In genomic region chr12:27062511-27063264, GRCm38 (mm10) we compare ENCODE assay signal across 9 mouse cellular contexts.
DNase-seq lines count a peak whose midpoint lies in the region; ATAC-seq and TF ChIP-seq lines count a peak whose summit lies in the region.
"Had no signal": no experiment of that assay in that cellular context is flagged by ENCODE, and none has a peak within 500 bp of the region (broad histone marks: within the 10 kb centered on the region; RNA-seq: fewer than 3 reads in every experiment).

No protein-coding gene starts in this region.

- peaks cover 10% of the 10 kb centered on the region for H3K4me1 ChIP-seq in heart, postnatal 0 days (ENCODE audit: control insufficient read depth, insufficient read depth)
- H3K4me1 ChIP-seq in embryonic facial prominence, embryonic 11.5 days (ENCODE audit: control insufficient read depth, insufficient read depth, low read length) = no peaks in the 10 kb centered on the region; the same call in 1 of the 2 replicates
- H3K4me1 ChIP-seq in intestine, embryonic 15.5 days (replicated peaks) = peaks cover 11% of the 10 kb centered on the region
- H3K4me1 ChIP-seq in neural tube, embryonic 11.5 days (ENCODE audit: control insufficient read depth, insufficient read depth, low read length) = peaks cover 34% of the 10 kb centered on the region

- H3K27ac ChIP-seq in heart, postnatal 0 days (ENCODE audit: low read depth) = no peak overlapping the region
- H3K27ac ChIP-seq in embryonic facial prominence, embryonic 11.5 days (replicated peaks; ENCODE audit: low read depth, low read length) = peak overlapping the region; percentile 66
- H3K27ac ChIP-seq in intestine, embryonic 15.5 days = no peak overlapping the region
- H3K27ac ChIP-seq in neural tube, embryonic 11.5 days (ENCODE audit: low read depth, low read length) = peak overlapping the region; percentile 95
- H3K27ac ChIP-seq: macrophage had no signal

- DNase-seq in heart, postnatal 0 days (ENCODE audit: low spot score) = no peak
- no peak for DNase-seq in heart, adult 11 months
- no peak for DNase-seq in embryonic facial prominence, embryonic 11.5 days (ENCODE audit: low spot score)
- DNase-seq in neural tube, embryonic 11.5 days (ENCODE audit: low spot score) = peak; percentile 50
- no peak for DNase-seq in adrenal gland, adult 2 months
- no peak for DNase-seq in urinary bladder, postnatal 14 days (ENCODE audit: low spot score)
- DNase-seq in spleen, postnatal 14 days (ENCODE audit: low spot score in 2 of 2) = no peak

- 85% methylated on average over 6 of the region's 6 CpGs for WGBS in heart, postnatal 0 days
- 54% methylated on average over 6 of the region's 6 CpGs for WGBS in embryonic facial prominence, embryonic 11.5 days
- 71% methylated on average over 6 of the region's 6 CpGs for WGBS in intestine, embryonic 15.5 days
- WGBS in neural tube, embryonic 11.5 days = 38% methylated on average over 6 of the region's 6 CpGs

- ATAC-seq in heart, postnatal 0 days (ENCODE audit: insufficient read depth, low read depth) = no peak
- no peak for ATAC-seq in embryonic facial prominence, embryonic 11.5 days (replicated peaks; ENCODE audit: insufficient number of reproducible peaks, low FRiP score, low TSS enrichment, low read depth)
- ATAC-seq in intestine, embryonic 15.5 days = no peak
- no peak for ATAC-seq in neural tube, embryonic 11.5 days (ENCODE audit: insufficient read depth, low FRiP score, low TSS enrichment)

- H3K4me3 ChIP-seq in heart, postnatal 0 days (ENCODE audit: low read depth, low read length) = 0 out of 2 replicates have a peak overlapping the region, but pooled peaks have one; percentile 33
- no peak overlapping the region for H3K4me3 ChIP-seq in embryonic facial prominence, embryonic 11.5 days (ENCODE audit: low read depth, low read length)
- no peak overlapping the region for H3K4me3 ChIP-seq in intestine, embryonic 15.5 days (replicated peaks)
- H3K4me3 ChIP-seq in neural tube, embryonic 11.5 days (ENCODE audit: low read depth, low read length) = no peak overlapping the region

- H3K36me3 ChIP-seq in heart, postnatal 0 days (replicated peaks; ENCODE audit: control insufficient read depth, insufficient read depth, low read length) = no peaks in the 10 kb centered on the region
- no peaks in the 10 kb centered on the region for H3K36me3 ChIP-seq in embryonic facial prominence, embryonic 11.5 days (replicated peaks; ENCODE audit: control insufficient read depth, insufficient read depth, low read depth, low read length)
- no peaks in the 10 kb centered on the region for H3K36me3 ChIP-seq in intestine, embryonic 15.5 days
- no peaks in the 10 kb centered on the region for H3K36me3 ChIP-seq in neural tube, embryonic 11.5 days (ENCODE audit: control insufficient read depth, insufficient read depth, low read length)

- peak overlapping the region; percentile 58 for H3K4me2 ChIP-seq in heart, postnatal 0 days (ENCODE audit: low read depth, low read length)
- peak overlapping the region; percentile 51 for H3K4me2 ChIP-seq in embryonic facial prominence, embryonic 11.5 days (ENCODE audit: low read depth, low read length)
- H3K4me2 ChIP-seq in intestine, embryonic 15.5 days (replicated peaks) = peak overlapping the region; percentile 55
- H3K4me2 ChIP-seq in neural tube, embryonic 11.5 days (ENCODE audit: low read depth) = peak overlapping the region; percentile 53

- H3K27me3 ChIP-seq in heart, postnatal 0 days (ENCODE audit: control insufficient read depth, insufficient read depth, low read length) = no peaks in the 10 kb centered on the region
- no peaks in the 10 kb centered on the region for H3K27me3 ChIP-seq in embryonic facial prominence, embryonic 11.5 days (ENCODE audit: control insufficient read depth, insufficient read depth, low read length)
- no peaks in the 10 kb centered on the region for H3K27me3 ChIP-seq in intestine, embryonic 15.5 days (replicated peaks)
- no peaks in the 10 kb centered on the region for H3K27me3 ChIP-seq in neural tube, embryonic 11.5 days (ENCODE audit: control insufficient read depth, insufficient read depth, low read length)

- H3K9me3 ChIP-seq in heart, postnatal 0 days (replicated peaks; ENCODE audit: control insufficient read depth, low read length) = no peaks in the 10 kb centered on the region
- no peaks in the 10 kb centered on the region for H3K9me3 ChIP-seq in embryonic facial prominence, embryonic 11.5 days (replicated peaks; ENCODE audit: control insufficient read depth, low read length)
- no peaks in the 10 kb centered on the region for H3K9me3 ChIP-seq in intestine, embryonic 15.5 days
- no peaks in the 10 kb centered on the region for H3K9me3 ChIP-seq in neural tube, embryonic 11.5 days (ENCODE audit: control insufficient read depth, low read length)

- no peak for TF ChIP-seq CTCF in heart, postnatal 0 days (IDR thresholded peaks at IDR 0.05; ENCODE audit: low read depth)

- H3K9ac ChIP-seq in heart, postnatal 0 days (replicated peaks; ENCODE audit: low read depth, low read length) = no peak overlapping the region
- peak overlapping the region; percentile 59 for H3K9ac ChIP-seq in embryonic facial prominence, embryonic 11.5 days (replicated peaks; ENCODE audit: low read length)
- H3K9ac ChIP-seq in intestine, embryonic 15.5 days = no peak overlapping the region
- H3K9ac ChIP-seq in neural tube, embryonic 11.5 days (ENCODE audit: low read length) = peak overlapping the region; percentile 65

- no peak for TF ChIP-seq EP300 in heart, postnatal 0 days (IDR thresholded peaks at IDR 0.05; ENCODE audit: low read depth)

Comparison
In these comparisons a context has a peak if more than half of its experiments do, and no peak if none do; other contexts are left out.
1. H3K27ac ChIP-seq: peak in embryonic facial prominence, embryonic 11.5 days (single experiment) and neural tube, embryonic 11.5 days (single experiment); none in heart, postnatal 0 days (single experiment) and intestine, embryonic 15.5 days (single experiment).
2. H3K9ac ChIP-seq: peak in embryonic facial prominence, embryonic 11.5 days (single experiment) and neural tube, embryonic 11.5 days (single experiment); none in heart, postnatal 0 days (single experiment) and intestine, embryonic 15.5 days (single experiment).
3. Peak in every context shown above with its lines, with median percentiles within 50 percentile points of each other: H3K4me2 ChIP-seq.